Comparison of ENCODE assay signal across 34 mouse cellular contexts in genomic region chr17:23783352-23783751, GRCm38 (mm10). TPM values are rescaled to one million over a fixed set of nuclear protein-coding genes. Genes with fewer than 3 reads are reported as not detected.
"Had no signal": no experiment of that assay in that cellular context is flagged by ENCODE, and none has a peak within 500 bp of the region (broad histone marks: within the 10 kb centered on the region; RNA-seq: fewer than 3 reads in every experiment).

No protein-coding gene starts in this region.

- H3K27ac ChIP-seq: limb, embryonic 10.5 days; limb, embryonic 12.5 days; limb, embryonic 13.5 days; limb, embryonic 15.5 days; liver, embryonic 12.5 days; liver, embryonic 13.5 days; liver, embryonic 14.5 days; liver, embryonic 15.5 days; lung, embryonic 15.5 days; macrophage; midbrain, embryonic 10.5 days; midbrain, embryonic 12.5 days; midbrain, embryonic 13.5 days; midbrain, embryonic 15.5 days; neural tube, embryonic 12.5 days had no signal

- ATAC-seq: liver, embryonic 12.5 days; liver, postnatal 0 days; lung, postnatal 0 days; midbrain, embryonic 13.5 days; midbrain, embryonic 15.5 days had no signal

- H3K36me3 ChIP-seq: limb, embryonic 10.5 days; liver, embryonic 12.5 days; liver, embryonic 13.5 days; liver, embryonic 15.5 days; lung, embryonic 15.5 days; midbrain, embryonic 10.5 days; midbrain, embryonic 12.5 days; midbrain, embryonic 15.5 days had no signal

- H3K4me3 ChIP-seq: limb, embryonic 10.5 days; limb, embryonic 12.5 days; limb, embryonic 13.5 days; limb, embryonic 15.5 days; liver, embryonic 12.5 days; liver, embryonic 13.5 days; liver, embryonic 15.5 days; lung, embryonic 15.5 days; megakaryocyte, embryonic 14.5 days; midbrain, embryonic 10.5 days; midbrain, embryonic 12.5 days; midbrain, embryonic 13.5 days; midbrain, embryonic 15.5 days; myocyte; neural tube, embryonic 12.5 days had no signal

- H3K9me3 ChIP-seq: limb, embryonic 10.5 days; limb, embryonic 12.5 days; limb, embryonic 13.5 days; limb, embryonic 15.5 days; liver, embryonic 12.5 days; liver, embryonic 13.5 days; liver, embryonic 15.5 days; lung, embryonic 15.5 days; megakaryocyte, embryonic 14.5 days; midbrain, embryonic 10.5 days; midbrain, embryonic 12.5 days; midbrain, embryonic 13.5 days; midbrain, embryonic 15.5 days; neural tube, embryonic 12.5 days had no signal

- H3K4me2 ChIP-seq: limb, embryonic 12.5 days; limb, embryonic 13.5 days; limb, embryonic 15.5 days; liver, embryonic 11.5 days; liver, embryonic 12.5 days; liver, embryonic 13.5 days; liver, embryonic 15.5 days; lung, embryonic 14.5 days; lung, embryonic 15.5 days; midbrain, embryonic 12.5 days; midbrain, embryonic 13.5 days; midbrain, embryonic 15.5 days; neural tube, embryonic 12.5 days had no signal

- H3K9ac ChIP-seq: limb, embryonic 12.5 days; limb, embryonic 13.5 days; limb, embryonic 15.5 days; liver, embryonic 12.5 days; liver, embryonic 13.5 days; liver, embryonic 14.5 days; liver, embryonic 15.5 days; liver, postnatal 0 days; lung, embryonic 14.5 days; lung, embryonic 15.5 days; midbrain, embryonic 12.5 days; midbrain, embryonic 13.5 days; midbrain, embryonic 15.5 days; neural tube, embryonic 12.5 days had no signal

- DNase-seq: left cerebral cortex, postnatal 4 days; liver; liver, embryonic 13.5 days; liver, postnatal 0 days; lung, adult 18-20 months; lung, adult 2 months; lung, embryonic 14.5 days; lung, postnatal 10 days; lung, postnatal 14 days; lung, postnatal 36 days; lung, postnatal 4 days; midbrain, embryonic 14.5 days had no signal

- H3K27me3 ChIP-seq: limb, embryonic 12.5 days; limb, embryonic 13.5 days; limb, embryonic 15.5 days; lung, embryonic 15.5 days; midbrain, embryonic 12.5 days; midbrain, embryonic 13.5 days; midbrain, embryonic 15.5 days; neural tube, embryonic 12.5 days had no signal

RNA-seq across cellular contexts. Expression of gene Flywch2, which starts 2.5 kb away (rescaled TPM):
- total RNA-seq: monocyte, adult 5-6 weeks had no signal

RNA-seq across cellular contexts. Expression of gene Kremen2, which starts 37.7 kb away (rescaled TPM):
- total RNA-seq: liver, adult 2 months; megakaryocyte, adult 5-6 weeks; monocyte, adult 5-6 weeks had no signal
- polyA plus RNA-seq: liver, embryonic 15.5 days; liver, embryonic 16.5 days; liver, postnatal 0 days; lung, embryonic 14.5 days; macrophage had no signal
